Mouse (Mus musculus) C2C12 (cell line): ENCODE measurements at regions not wholly inside any gene's neighbourhood (a gene's known extent, or its start where the extent isn't known, plus 50 kb on each side); places are given as distances from the start of the nearest gene placed in this dataset.

Source experiments
- H3K27me3 ChIP-seq: one replicate; pipeline ENCODE4 v1.6.1; 2011; ENCODE audit not compliant: control insufficient read depth, insufficient read depth, insufficient read length
- H3K36me3 ChIP-seq: one replicate; pipeline ENCODE4 v1.6.1; 2011; ENCODE audit not compliant: control insufficient read depth, insufficient read depth
- H3K4me3 ChIP-seq: one replicate; pipeline ENCODE4 v1.5.1; 2011; ENCODE audit warnings: mild to moderate bottlenecking, control low read depth; ENCODE audit not compliant: poor library complexity, insufficient read depth, severe bottlenecking
- H3K79me2 ChIP-seq: one replicate; pipeline ENCODE4 v1.6.1; 2011; ENCODE audit not compliant: control insufficient read depth, insufficient read depth
- H3K79me3 ChIP-seq: one replicate; pipeline ENCODE4 v1.6.1; 2011; ENCODE audit warnings: low read depth, control low read depth
- H3ac ChIP-seq: one replicate; pipeline ENCODE3; 2011; ENCODE audit warnings: low read depth; ENCODE audit not compliant: control insufficient read depth, insufficient read length
- CEBPB ChIP-seq: IDR thresholded peaks from one replicate; pipeline ENCODE4 v1.6.1; 2011; ENCODE audit warnings: low read depth, mild to moderate bottlenecking, control low read depth, moderate library complexity
- CTCF ChIP-seq: IDR thresholded peaks from one replicate; pipeline ENCODE4 v1.5.1; 2011; ENCODE audit not compliant: control insufficient read depth, insufficient read depth, insufficient read length
- FOSL1 ChIP-seq: IDR thresholded peaks from one replicate; pipeline ENCODE4 v1.8.0; 2011; ENCODE audit warnings: mild to moderate bottlenecking, low read length; ENCODE audit not compliant: poor library complexity, insufficient read depth, severe bottlenecking
- MAX ChIP-seq: IDR thresholded peaks from one replicate; pipeline ENCODE4 v1.6.1; 2011; ENCODE audit warnings: mild to moderate bottlenecking, control low read depth
- MYOD1 ChIP-seq: IDR thresholded peaks from one replicate; pipeline ENCODE4 v1.6.1; 2011; ENCODE audit warnings: low read depth; ENCODE audit not compliant: control insufficient read depth, insufficient read length
- MYOG ChIP-seq: IDR thresholded peaks from one replicate; pipeline ENCODE4 v1.6.1; 2011; ENCODE audit not compliant: control insufficient read depth, insufficient read length; ENCODE audit errors: extremely low read depth
- USF1 ChIP-seq: IDR thresholded peaks from one replicate; pipeline ENCODE4 v1.6.1; 2011; ENCODE audit warnings: low read depth, mild to moderate bottlenecking, control low read depth, moderate library complexity

- TF ChIP-seq MYOG = no peak
- no peak for TF ChIP-seq MAX
- TF ChIP-seq USF1 = no peak
- no peak for TF ChIP-seq CTCF
- no peak for TF ChIP-seq FOSL1
- no peak for TF ChIP-seq MYOD1
- no peak for TF ChIP-seq CEBPB
- no peaks in the 10 kb centered on the region for H3K79me2 ChIP-seq
- H3K4me3 ChIP-seq = no peak overlapping the region
- H3K79me3 ChIP-seq = no peaks in the 10 kb centered on the region
- no peaks in the 10 kb centered on the region for H3K36me3 ChIP-seq
- no peaks in the 10 kb centered on the region for H3K27me3 ChIP-seq
- H3ac ChIP-seq = no peak overlapping the region
These were observed 265.7 kb upstream of the Pkn2 start for GRCm38 (mm10) chr3:143147471-143147870.

GRCm38 (mm10) chr3:143138952-143139351 is 257.1 kb upstream of the Pkn2 start:
- no peak for TF ChIP-seq USF1
- TF ChIP-seq MYOD1 = no peak
- TF ChIP-seq CTCF = no peak
- no peak for TF ChIP-seq CEBPB
- TF ChIP-seq FOSL1 = no peak
- TF ChIP-seq MAX = no peak
- no peak for TF ChIP-seq MYOG
- Histone ChIP-seq H3K27me3 (no peaks in the 10 kb centered on the region), H3ac (no peak overlapping the region)

GRCm38 (mm10) chr3:143134528-143134927 is 252.7 kb upstream of the Pkn2 start:
- Histone ChIP-seq H3K36me3 (no peaks in the 10 kb centered on the region), H3K4me3 (no peak overlapping the region), H3ac (no peak overlapping the region), H3K27me3 (no peaks in the 10 kb centered on the region), H3K79me3 (no peaks in the 10 kb centered on the region), H3K79me2 (no peaks in the 10 kb centered on the region)
- no peak for TF ChIP-seq MAX
- no peak for TF ChIP-seq CTCF
- no peak for TF ChIP-seq MYOG
- TF ChIP-seq CEBPB = no peak
- no peak for TF ChIP-seq USF1
- TF ChIP-seq MYOD1 = no peak
- TF ChIP-seq FOSL1 = no peak

More at GRCm38 (mm10) chr3:143138952-143139351, 257.1 kb upstream of the Pkn2 start:
- Histone ChIP-seq H3K36me3 (no peaks in the 10 kb centered on the region), H3K79me3 (no peaks in the 10 kb centered on the region), H3K4me3 (no peak overlapping the region), H3K79me2 (no peaks in the 10 kb centered on the region)

- no peaks in the 10 kb centered on the region for H3K27me3 ChIP-seq
These were observed 226.0 kb upstream of the Pkn2 start for GRCm38 (mm10) chr3:143107733-143108291.

GRCm38 (mm10) chr3:143104734-143105133 is 222.9 kb upstream of the Pkn2 start:
- Histone ChIP-seq H3K4me3 (no peak overlapping the region), H3K79me3 (no peaks in the 10 kb centered on the region), H3K79me2 (no peaks in the 10 kb centered on the region), H3K36me3 (no peaks in the 10 kb centered on the region), H3K27me3 (no peaks in the 10 kb centered on the region), H3ac (no peak overlapping the region)
- TF ChIP-seq MYOG = no peak
- TF ChIP-seq CTCF = no peak
- no peak for TF ChIP-seq FOSL1
- no peak for TF ChIP-seq MYOD1
- no peak for TF ChIP-seq USF1
- TF ChIP-seq MAX = no peak
- TF ChIP-seq CEBPB = no peak

More at GRCm38 (mm10) chr3:143107733-143108291, 226.0 kb upstream of the Pkn2 start:
- no peak overlapping the region for H3K4me3 ChIP-seq
- no peak overlapping the region for H3ac ChIP-seq
- no peaks in the 10 kb centered on the region for H3K36me3 ChIP-seq
- TF ChIP-seq CEBPB = no peak
- TF ChIP-seq MYOD1 = no peak
- no peak for TF ChIP-seq MAX
- no peak for TF ChIP-seq FOSL1
- no peak for TF ChIP-seq MYOG
- no peak for TF ChIP-seq CTCF
- no peak for TF ChIP-seq USF1
- no peaks in the 10 kb centered on the region for H3K79me3 ChIP-seq
- H3K79me2 ChIP-seq = no peaks in the 10 kb centered on the region

- H3ac ChIP-seq = no peak overlapping the region
- no peaks in the 10 kb centered on the region for H3K36me3 ChIP-seq
- H3K4me3 ChIP-seq = no peak overlapping the region
- no peaks in the 10 kb centered on the region for H3K27me3 ChIP-seq
- H3K79me2 ChIP-seq = no peaks in the 10 kb centered on the region
- TF ChIP-seq CEBPB (no peak), FOSL1 (no peak), CTCF (no peak), MYOD1 (no peak), MYOG (no peak), USF1 (no peak), MAX (no peak)
- no peaks in the 10 kb centered on the region for H3K79me3 ChIP-seq
These were observed 221.5 kb upstream of the Pkn2 start for GRCm38 (mm10) chr3:143103333-143103732.
